ENCODE assay signal across 8 mouse cellular contexts in genomic region chr5:5559798-5560197, GRCm38 (mm10). TPM values are rescaled to one million over a fixed set of nuclear protein-coding genes. Genes with fewer than 3 reads are reported as not detected.
DNase-seq lines count a peak whose midpoint lies in the region; ATAC-seq and TF ChIP-seq lines count a peak whose summit lies in the region.

No protein-coding gene starts in this region.

- H3K9me3 ChIP-seq in heart, embryonic 16.5 days (replicated peaks; ENCODE audit: control insufficient read depth, low read length) = no peaks in the 10 kb centered on the region
- H3K9me3 ChIP-seq in hindbrain, embryonic 10.5 days = no peaks in the 10 kb centered on the region

- ATAC-seq in heart, embryonic 16.5 days (replicated peaks; ENCODE audit: extremely low read depth, insufficient read depth, low FRiP score) = no peak
- peak; percentile 23 for ATAC-seq in Patski

- peaks cover 12% of the 10 kb centered on the region for H3K4me1 ChIP-seq in heart, embryonic 16.5 days (ENCODE audit: control insufficient read depth, insufficient read depth, low read length)
- H3K4me1 ChIP-seq in hindbrain, embryonic 10.5 days (replicated peaks) = peaks cover 17% of the 10 kb centered on the region

- 33% methylated on average over 8 of the region's 8 CpGs for WGBS in heart, embryonic 16.5 days
- 47% methylated on average over 8 of the region's 8 CpGs for WGBS in hindbrain, embryonic 10.5 days
- 41% methylated on average over 8 of the region's 8 CpGs for WGBS in macrophage (ENCODE audit: missing documents)

- H3K4me2 ChIP-seq in heart, embryonic 16.5 days (ENCODE audit: low read depth, low read length) = peak overlapping the region; percentile 87

- H3K79me2 ChIP-seq in macrophage (ENCODE audit: inconsistent target) = peaks cover 7% of the 10 kb centered on the region; the same call in 1 of the 2 replicates

- DNase-seq in heart, adult 18-20 months = no peak
- DNase-seq in Patski (ENCODE audit: low read depth, low spot score) = no peak
- no peak for DNase-seq in hindbrain, embryonic 10.5 days (ENCODE audit: low spot score)
- no peak for DNase-seq in embryo, embryonic 10 days (ENCODE audit: low spot score)
- DNase-seq in cerebellum, postnatal 4 days (ENCODE audit: low spot score in 2 of 2) = no peak
- no peak for DNase-seq in thymus, postnatal 4 days

- H3K27ac ChIP-seq in heart, embryonic 16.5 days (ENCODE audit: low read length) = peak overlapping the region; percentile 82
- H3K27ac ChIP-seq in hindbrain, embryonic 10.5 days = peak overlapping the region; percentile 94
- no peak overlapping the region for H3K27ac ChIP-seq in macrophage

- CTCF ChIA-PET in Patski (lab: Charles Lee) = interaction anchor here (1.3 to 1.4 kb wide), 2 partner anchors 13 to 157 kb away, joined by 3 read pairs; no protein-coding TSS in a partner anchor

- H3K36me3 ChIP-seq in heart, embryonic 16.5 days (ENCODE audit: control insufficient read depth, insufficient read depth) = peaks cover 5% of the 10 kb centered on the region; the same call in 1 of the 2 replicates
- H3K36me3 ChIP-seq in hindbrain, embryonic 10.5 days = peaks cover 13% of the 10 kb centered on the region
- peaks cover 1% of the 10 kb centered on the region; the same call in 1 of the 2 replicates for H3K36me3 ChIP-seq in macrophage (ENCODE audit: inconsistent target)

- in situ Hi-C loops in Patski (cut with MboI; ENCODE audit: low pct_unique_long_range_greater_than_20kb) = no loop called here

- H3K27me3 ChIP-seq in heart, embryonic 16.5 days (ENCODE audit: control insufficient read depth, insufficient read depth, low read length) = no peaks in the 10 kb centered on the region
- H3K27me3 ChIP-seq in Patski = no peaks in the 10 kb centered on the region
- no peaks in the 10 kb centered on the region for H3K27me3 ChIP-seq in hindbrain, embryonic 10.5 days (ENCODE audit: insufficient read depth, poor library complexity, severe bottlenecking)

- no peak for TF ChIP-seq CTCF in Patski (IDR thresholded peaks at IDR 0.05)

- POLR2A ChIA-PET in Patski (lab: Charles Lee) = interaction anchor here (0.9 to 1.6 kb wide), 5 partner anchors 23 to 188 kb away, joined by 3 to 4 read pairs (median 3); no protein-coding TSS in a partner anchor

- peak overlapping the region; percentile 77 for H3K4me3 ChIP-seq in heart, embryonic 16.5 days (ENCODE audit: low read length)
- H3K4me3 ChIP-seq in hindbrain, embryonic 10.5 days = peak overlapping the region; percentile 66
- peak overlapping the region; percentile 96 for H3K4me3 ChIP-seq in macrophage (ENCODE audit: inconsistent target)

- H3K9ac ChIP-seq in heart, embryonic 16.5 days (ENCODE audit: low read length) = peak overlapping the region; percentile 91

RNA-seq across cellular contexts. Expression of gene Gtpbp10, which starts 0.5 kb away (rescaled TPM):
- polyA plus RNA-seq in heart, embryonic 16.5 days (2015; fragmentation: Nextera tagmentation; extraction: Ambion mirVana) = 16.2 and 18.3 TPM in 2 replicates
- total RNA-seq in heart, adult 18-20 months (2021) = 10 to 100 TPM; 11.1 to 11.8 TPM
- polyA plus RNA-seq in Patski (2021) = 22.1 TPM
- polyA plus RNA-seq in hindbrain, embryonic 10.5 days (2016; fragmentation: Nextera tagmentation; extraction: Ambion mirVana) = 23.6 and 32.4 TPM in 2 replicates
- total RNA-seq in macrophage (2018; cell fraction: chromatin; rRNA removed) = 10 to 100 TPM in 21 of 26 experiments, 1 to 10 TPM in 5; 4.8 to 46.2 (median 19.4) TPM
- 1 to 10 TPM; 2.4 to 9.2 (median 6.5) TPM for total RNA-seq in macrophage (2018; cell fraction: cytosol; rRNA removed)
- total RNA-seq in macrophage (2018; cell fraction: nucleus; rRNA removed) = 10 to 100 TPM in 16 of 26 experiments, 1 to 10 TPM in 10; 4.5 to 36.5 (median 12.8) TPM
- 6.3 to 10.5 TPM (median 7.3 TPM) in 3 replicates for polyA plus RNA-seq in macrophage (2018)

RNA-seq across cellular contexts. Expression of gene Gm8773, which starts 13.8 kb away (rescaled TPM):
- polyA plus RNA-seq in heart, embryonic 16.5 days (2015; fragmentation: Nextera tagmentation; extraction: Ambion mirVana) = 0.54 and 0.70 TPM in 2 replicates
- total RNA-seq in heart, adult 18-20 months (2021) = not detected
- polyA plus RNA-seq in Patski (2021) (2.2 TPM), macrophage (2018) (not detected in 3 replicates)
- polyA plus RNA-seq in hindbrain, embryonic 10.5 days (2016; fragmentation: Nextera tagmentation; extraction: Ambion mirVana) = 3.6 and 4.0 TPM in 2 replicates
- under 1 TPM in 1 of 26 experiments, not detected in 25; 0.49 TPM for total RNA-seq in macrophage (2018; cell fraction: chromatin; rRNA removed)
- under 1 TPM in 2 of 26 experiments, not detected in 24; 0.14 to 0.43 TPM for total RNA-seq in macrophage (2018; cell fraction: cytosol; rRNA removed)
- total RNA-seq in macrophage (2018; cell fraction: nucleus; rRNA removed) = 1 to 10 TPM in 2 of 26 experiments, not detected in 24; 1.1 to 1.4 TPM

RNA-seq across cellular contexts. Expression of gene Cldn12, which starts 45.0 kb away (rescaled TPM):
- 11.3 and 12.8 TPM in 2 replicates for polyA plus RNA-seq in heart, embryonic 16.5 days (2015; fragmentation: Nextera tagmentation; extraction: Ambion mirVana)
- 10 to 100 TPM; 16.1 to 19.4 TPM for total RNA-seq in heart, adult 18-20 months (2021)
- polyA plus RNA-seq in Patski (2021) = 60.9 TPM
- 27.9 and 36.3 TPM in 2 replicates for polyA plus RNA-seq in hindbrain, embryonic 10.5 days (2016; fragmentation: Nextera tagmentation; extraction: Ambion mirVana)
- 1 to 10 TPM in 21 of 26 experiments, under 1 TPM in 5; 0.36 to 4.2 (median 1.3) TPM for total RNA-seq in macrophage (2018; cell fraction: chromatin; rRNA removed)
- total RNA-seq in macrophage (2018; cell fraction: cytosol; rRNA removed) = 1 to 10 TPM in 15 of 26 experiments, under 1 TPM in 11; 0.59 to 2.5 (median 1.1) TPM
- total RNA-seq in macrophage (2018; cell fraction: nucleus; rRNA removed) = 1 to 10 TPM in 24 of 26 experiments, under 1 TPM in 2; 0.76 to 9.4 (median 2.2) TPM
- polyA plus RNA-seq in macrophage (2018) = 0.95 to 2.1 TPM (median 1.6 TPM) in 3 replicates
